Mouse (Mus musculus) gastrocnemius, postnatal 14 days (tissue): ENCODE measurements around the gene Prss23. TPM values are rescaled to one million over a fixed set of nuclear protein-coding genes. Genes with fewer than 3 reads are reported as not detected.

Source experiments
- total RNA-seq, 2 experiments: library from RNA; stranded (reverse); gene quantifications; 2 replicates each; pipeline ENCODE4 v1.2.3; 2021

Prss23 gene
- total RNA-seq, 2 experiments from 2014 or later = 27.9 to 34.2 TPM

Other genes starting within 250 kb of the Prss23 start
- 10 to 100 TPM; 20.0 to 21.1 TPM for gene Tmem135, start 123.0 kb downstream of the Prss23 start, total RNA-seq
- gene Fzd4, start 122.8 kb downstream of the Prss23 start, total RNA-seq = 10 to 100 TPM; 28.6 to 37.6 TPM
- 100 to 1,000 TPM in 1 of 2 experiments, 10 to 100 TPM in 1; 86.5 to 101 TPM for gene Me3, start 105.2 kb upstream of the Prss23 start, total RNA-seq